In genomic region chr8:104170118-104171049, GRCm38 (mm10) we compare ENCODE assay signal across 7 mouse cellular contexts. TPM values are rescaled to one million over a fixed set of nuclear protein-coding genes. Genes with fewer than 3 reads are reported as not detected.
DNase-seq lines count a peak whose midpoint lies in the region; ATAC-seq lines count a peak whose summit lies in the region.

Gene Bean1 (plus strand): TSS chr8:104170442.

- H3K27ac ChIP-seq in forebrain, embryonic 11.5 days (ENCODE audit: low read depth, low read length), result no peak within 1 kb of the TSS
- H3K27ac ChIP-seq in heart, embryonic 16.5 days (ENCODE audit: low read length), result no peak within 1 kb of the TSS

- H3K4me1 ChIP-seq in forebrain, embryonic 11.5 days (replicated peaks; ENCODE audit: control insufficient read depth, insufficient read depth, low read length), result no peaks in the 10 kb centered on the region; the same call in 1 of the 2 replicates
- H3K4me1 ChIP-seq in heart, embryonic 16.5 days (ENCODE audit: control insufficient read depth, insufficient read depth, low read length), result peaks cover 4% of the 10 kb centered on the region; the same call in 1 of the 2 replicates

- H3K4me3 ChIP-seq in forebrain, embryonic 11.5 days (ENCODE audit: low read depth, low read length), result peak within 1 kb of the TSS; percentile 63
- H3K4me3 ChIP-seq in heart, embryonic 16.5 days (ENCODE audit: low read length), result peak within 1 kb of the TSS; percentile 62

- H3K9me3 ChIP-seq in forebrain, embryonic 11.5 days (ENCODE audit: control insufficient read depth, low read length), result no peaks in the 10 kb centered on the region
- H3K9me3 ChIP-seq in heart, embryonic 16.5 days (replicated peaks; ENCODE audit: control insufficient read depth, low read length), result no peaks in the 10 kb centered on the region

- DNase-seq in B cell, adult 2 months, result peak; percentile 53 to 55
- DNase-seq in Muller cell, postnatal 12 days (ENCODE audit: inconsistent ontology term), result peak; percentile 71
- peak; percentile 74 for DNase-seq in forebrain, embryonic 11.5 days (ENCODE audit: low spot score)
- peak; percentile 65 to 76 for DNase-seq in kidney, postnatal 4 days
- DNase-seq in lung, postnatal 25 days (ENCODE audit: low spot score), result peak; percentile 13
- peak; percentile 48 for DNase-seq in right cerebral cortex, postnatal 14 days

- H3K27me3 ChIP-seq in forebrain, embryonic 11.5 days (ENCODE audit: control insufficient read depth, insufficient read depth, low read length), result peaks cover 27% of the 10 kb centered on the region
- peaks cover 50% of the 10 kb centered on the region for H3K27me3 ChIP-seq in heart, embryonic 16.5 days (ENCODE audit: control insufficient read depth, insufficient read depth, low read length)

- H3K36me3 ChIP-seq in forebrain, embryonic 11.5 days (ENCODE audit: control insufficient read depth, insufficient read depth, low read length), result no peaks in the 10 kb centered on the region
- H3K36me3 ChIP-seq in heart, embryonic 16.5 days (ENCODE audit: control insufficient read depth, insufficient read depth), result no peaks in the 10 kb centered on the region

- peak within 1 kb of the TSS; percentile 64 for H3K9ac ChIP-seq in forebrain, embryonic 11.5 days (ENCODE audit: low read length)
- H3K9ac ChIP-seq in heart, embryonic 16.5 days (ENCODE audit: low read length), result peak within 1 kb of the TSS; percentile 74

- 1% methylated on average over 81 of the region's 87 CpGs for WGBS in forebrain, embryonic 11.5 days
- 2% methylated on average over 71 of the region's 87 CpGs for WGBS in heart, embryonic 16.5 days

- peak within 1 kb of the TSS; percentile 99 for H3K4me2 ChIP-seq in forebrain, embryonic 11.5 days (ENCODE audit: low read depth, low read length, severe bottlenecking)
- peak within 1 kb of the TSS; percentile 99 for H3K4me2 ChIP-seq in heart, embryonic 16.5 days (ENCODE audit: low read depth, low read length)

- peak; percentile 86 for ATAC-seq in forebrain, embryonic 11.5 days (replicated peaks; ENCODE audit: low FRiP score)
- peak; percentile 85 for ATAC-seq in heart, embryonic 16.5 days (replicated peaks; ENCODE audit: extremely low read depth, insufficient read depth, low FRiP score)

RNA-seq across cellular contexts. Expression of gene Bean1, which starts in this region (rescaled TPM):
- 0.16 and 0.19 TPM in 2 replicates for polyA plus RNA-seq in forebrain, embryonic 11.5 days (2014; fragmentation: Nextera tagmentation; extraction: Ambion mirVana)
- polyA plus RNA-seq in heart, embryonic 16.5 days (2015; fragmentation: Nextera tagmentation; extraction: Ambion mirVana), result 0.76 and 0.94 TPM in 2 replicates

Comparison
In these comparisons a context has a peak if more than half of its experiments do, and no peak if none do; other contexts are left out.
1. Peak in DNase-seq, ATAC-seq, H3K4me3 ChIP-seq, H3K9ac ChIP-seq and H3K4me2 ChIP-seq in forebrain, embryonic 11.5 days; RNA of the gene not detected or under 1 TPM.
2. Peak in ATAC-seq, H3K4me3 ChIP-seq, H3K9ac ChIP-seq and H3K4me2 ChIP-seq in heart, embryonic 16.5 days; RNA of the gene not detected or under 1 TPM.
3. DNase-seq: peak in every context shown above with its lines; median percentile 74 in forebrain, embryonic 11.5 days; 71 in Muller cell, postnatal 12 days; 70 in kidney, postnatal 4 days; 54 in B cell, adult 2 months; 48 in right cerebral cortex, postnatal 14 days; 13 in lung, postnatal 25 days.